Mouse (Mus musculus): ENCODE results near the gene Gm36245. TPM values are rescaled to one million over a fixed set of nuclear protein-coding genes. Genes with fewer than 3 reads are reported as not detected.
"Not testable (repeated sequence)": the region's sequence is repeated elsewhere in the genome, so short reads cannot be mapped to it uniquely, and the experiment has no call there.

The Gm36245 gene
- total and polyA plus RNA-seq, 3 experiments = not detected

- no peak overlapping the region for H3K4me3 ChIP-seq (ENCODE audit: control insufficient read depth in 1 of 2, insufficient read depth in 1 of 2, low read depth in 2 of 2, low read length in 2 of 2)
- TF ChIP-seq RAD21 (IDR thresholded peaks at IDR 0.05; ENCODE audit: low read depth, low read length) = no peak
- no peak for TF ChIP-seq MAX (IDR thresholded peaks at IDR 0.05; ENCODE audit: low read length)
- no peak for TF ChIP-seq ZNF384 (IDR thresholded peaks at IDR 0.05; ENCODE audit: low read depth, low read length)
- no peaks in the 10 kb centered on the region; a peak in 1 of 4 replicates for H3K27me3 ChIP-seq (ENCODE audit: control insufficient read depth in 1 of 2, insufficient read depth in 2 of 2, low read length in 2 of 2)
- no peak for DNase-seq (ENCODE audit: low read depth, low spot score)
- no peaks in the 10 kb centered on the region for H3K4me1 ChIP-seq (ENCODE audit: control insufficient read depth in 1 of 2, insufficient read depth in 2 of 2, low read length in 2 of 2)
- no peak overlapping the region for H3K9ac ChIP-seq (ENCODE audit: control insufficient read depth, low read depth, low read length, poor library complexity, severe bottlenecking)
- H3K79me2 ChIP-seq (ENCODE audit: control insufficient read depth, insufficient read depth, low read length, poor library complexity) = no peaks in the 10 kb centered on the region
- no peak overlapping the region for H3K27ac ChIP-seq (ENCODE audit: control insufficient read depth, low read depth, low read length)
- H3K36me3 ChIP-seq (ENCODE audit: control insufficient read depth in 1 of 2, insufficient read depth in 2 of 2, low read length in 2 of 2) = no peaks in the 10 kb centered on the region
- H3K9me3 ChIP-seq (replicated peaks; ENCODE audit: insufficient read depth, low read length) = no peaks in the 10 kb centered on the region
Observed at GRCm38 (mm10) chr15:77606069-77606468, 7.0 kb downstream of the Gm36245 start.

GRCm38 (mm10) chr15:77624710-77625109, 25.7 kb downstream of the Gm36245 start:
- Histone ChIP-seq H3K4me3 (ENCODE audit: control insufficient read depth in 1 of 2, insufficient read depth in 1 of 2, low read depth in 2 of 2, low read length in 2 of 2) (no peak overlapping the region), H3K36me3 (ENCODE audit: control insufficient read depth in 1 of 2, insufficient read depth in 2 of 2, low read length in 2 of 2) (no peaks in the 10 kb centered on the region), H3K9ac (ENCODE audit: control insufficient read depth, low read depth, low read length, poor library complexity, severe bottlenecking) (no peak overlapping the region), H3K79me2 (ENCODE audit: control insufficient read depth, insufficient read depth, low read length, poor library complexity) (no peaks in the 10 kb centered on the region), H3K9me3 (replicated peaks; ENCODE audit: insufficient read depth, low read length) (no peaks in the 10 kb centered on the region), H3K4me1 (ENCODE audit: control insufficient read depth in 1 of 2, insufficient read depth in 2 of 2, low read length in 2 of 2) (no peaks in the 10 kb centered on the region), H3K27ac (ENCODE audit: control insufficient read depth, low read depth, low read length) (no peak overlapping the region), H3K27me3 (ENCODE audit: control insufficient read depth in 1 of 2, insufficient read depth in 2 of 2, low read length in 2 of 2) (no peaks in the 10 kb centered on the region; a peak in 1 of 4 replicates)
- DNase-seq (ENCODE audit: low read depth, low spot score) = no peak
- TF ChIP-seq RCOR1 (IDR thresholded peaks at IDR 0.05; ENCODE audit: low read depth, low read length) (no peak), ZNF384 (IDR thresholded peaks at IDR 0.05; ENCODE audit: low read depth, low read length) (no peak), BHLHE40 (IDR thresholded peaks at IDR 0.05; ENCODE audit: borderline replicate concordance, low read depth, low read length) (no peak), MAFK (IDR thresholded peaks at IDR 0.05; ENCODE audit: borderline replicate concordance, low read depth, low read length) (no peak), CTCF (IDR thresholded peaks at IDR 0.05 in 2 of 3, conservative IDR thresholded peaks at IDR 0.05 in 1 of 3; ENCODE audit: control insufficient read depth in 1 of 3, insufficient read depth in 1 of 3, low read depth in 2 of 3, low read length in 3 of 3, poor library complexity in 1 of 3, severe bottlenecking in 1 of 3) (no peak), POLR2A (IDR thresholded peaks at IDR 0.05; ENCODE audit: control insufficient read depth in 1 of 2, insufficient read depth in 1 of 2, low read depth in 1 of 2, low read length in 2 of 2, poor library complexity in 1 of 2) (no peak), POLR2AphosphoS5 (IDR thresholded peaks at IDR 0.05; ENCODE audit: borderline replicate concordance, low read depth, low read length) (no peak), MYB (IDR thresholded peaks at IDR 0.05; ENCODE audit: low read depth, low read length) (no peak), UBTF (IDR thresholded peaks at IDR 0.05; ENCODE audit: borderline replicate concordance, insufficient read depth, low read depth, low read length) (no peak), MAZ (IDR thresholded peaks at IDR 0.05; ENCODE audit: low read depth, low read length) (no peak), CHD1 (IDR thresholded peaks at IDR 0.05; ENCODE audit: low read depth, low read length) (no peak), MAX (IDR thresholded peaks at IDR 0.05; ENCODE audit: low read length) (no peak), MXI1 (IDR thresholded peaks at IDR 0.05; ENCODE audit: low read depth, low read length) (no peak)

- not testable (repeated sequence) for H3K27me3 ChIP-seq (ENCODE audit: control insufficient read depth in 1 of 2, insufficient read depth in 2 of 2, low read length in 2 of 2); H3K9ac ChIP-seq (ENCODE audit: control insufficient read depth, low read depth, low read length, poor library complexity, severe bottlenecking); H3K36me3 ChIP-seq (ENCODE audit: control insufficient read depth in 1 of 2, insufficient read depth in 2 of 2, low read length in 2 of 2); H3K4me3 ChIP-seq (ENCODE audit: control insufficient read depth in 1 of 2, insufficient read depth in 1 of 2, low read depth in 2 of 2, low read length in 2 of 2); H3K27ac ChIP-seq (ENCODE audit: control insufficient read depth, low read depth, low read length); DNase-seq (ENCODE audit: low read depth, low spot score); H3K79me2 ChIP-seq (ENCODE audit: control insufficient read depth, insufficient read depth, low read length, poor library complexity); H3K4me1 ChIP-seq (ENCODE audit: control insufficient read depth in 1 of 2, insufficient read depth in 2 of 2, low read length in 2 of 2); H3K9me3 ChIP-seq (replicated peaks; ENCODE audit: insufficient read depth, low read length)
Observed at GRCm38 (mm10) chr15:77626471-77626870, 27.4 kb downstream of the Gm36245 start.

GRCm38 (mm10) chr15:77628647-77629046, 29.6 kb downstream of the Gm36245 start:
- not testable (repeated sequence) for H3K4me1 ChIP-seq (ENCODE audit: control insufficient read depth in 1 of 2, insufficient read depth in 2 of 2, low read length in 2 of 2); H3K36me3 ChIP-seq (ENCODE audit: control insufficient read depth in 1 of 2, insufficient read depth in 2 of 2, low read length in 2 of 2); H3K9ac ChIP-seq (ENCODE audit: control insufficient read depth, low read depth, low read length, poor library complexity, severe bottlenecking); H3K27me3 ChIP-seq (ENCODE audit: control insufficient read depth in 1 of 2, insufficient read depth in 2 of 2, low read length in 2 of 2); DNase-seq (ENCODE audit: low read depth, low spot score); H3K27ac ChIP-seq (ENCODE audit: control insufficient read depth, low read depth, low read length); H3K79me2 ChIP-seq (ENCODE audit: control insufficient read depth, insufficient read depth, low read length, poor library complexity); H3K4me3 ChIP-seq (ENCODE audit: control insufficient read depth in 1 of 2, insufficient read depth in 1 of 2, low read depth in 2 of 2, low read length in 2 of 2); H3K9me3 ChIP-seq (replicated peaks; ENCODE audit: insufficient read depth, low read length)

GRCm38 (mm10) chr15:77629822-77630221, 30.8 kb downstream of the Gm36245 start:
- not testable (repeated sequence) for H3K27me3 ChIP-seq (ENCODE audit: control insufficient read depth in 1 of 2, insufficient read depth in 2 of 2, low read length in 2 of 2); H3K4me3 ChIP-seq (ENCODE audit: control insufficient read depth in 1 of 2, insufficient read depth in 1 of 2, low read depth in 2 of 2, low read length in 2 of 2); H3K36me3 ChIP-seq (ENCODE audit: control insufficient read depth in 1 of 2, insufficient read depth in 2 of 2, low read length in 2 of 2); DNase-seq (ENCODE audit: low read depth, low spot score); H3K4me1 ChIP-seq (ENCODE audit: control insufficient read depth in 1 of 2, insufficient read depth in 2 of 2, low read length in 2 of 2); H3K27ac ChIP-seq (ENCODE audit: control insufficient read depth, low read depth, low read length); H3K79me2 ChIP-seq (ENCODE audit: control insufficient read depth, insufficient read depth, low read length, poor library complexity); H3K9me3 ChIP-seq (replicated peaks; ENCODE audit: insufficient read depth, low read length); H3K9ac ChIP-seq (ENCODE audit: control insufficient read depth, low read depth, low read length, poor library complexity, severe bottlenecking)
